Mouse (Mus musculus) T-helper 2 cell (primary cell): ENCODE measurements around the gene Tbccd1.

ENCODE experiments used
- in situ Hi-C: fragments of 300-600 bp; cut with MboI, MseI; formaldehyde crosslinking; loops from one replicate; pipeline ENCODE4 v1.15.1; 2025; ENCODE audit warnings: high pct_unique_total_duplicates

Tbccd1 gene

DNA sequence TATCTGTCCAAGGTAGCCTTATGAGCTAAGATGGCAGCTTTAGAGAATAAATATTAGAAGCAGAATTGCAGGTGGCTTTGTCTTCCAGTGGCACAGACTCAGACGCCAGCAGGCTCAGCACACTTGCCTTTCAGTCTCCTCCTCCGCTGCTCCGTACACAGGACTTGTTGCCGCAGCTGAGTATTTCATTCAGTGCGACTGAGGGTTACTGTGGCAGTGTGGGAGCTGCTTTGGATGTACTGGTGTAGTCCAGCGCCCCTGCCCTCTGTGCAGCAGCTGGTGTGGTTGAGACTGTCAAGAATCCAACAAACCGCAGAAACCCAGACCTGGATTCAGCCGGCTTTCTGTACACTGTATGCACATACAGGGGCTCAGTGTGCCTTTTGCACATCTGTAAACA, 14.9 kb upstream of the Tbccd1 start:
- in situ Hi-C loops: loop anchor here (25.0 kb wide), 1 partner anchor 440 kb away; no protein-coding TSS in a partner anchor

DNA sequence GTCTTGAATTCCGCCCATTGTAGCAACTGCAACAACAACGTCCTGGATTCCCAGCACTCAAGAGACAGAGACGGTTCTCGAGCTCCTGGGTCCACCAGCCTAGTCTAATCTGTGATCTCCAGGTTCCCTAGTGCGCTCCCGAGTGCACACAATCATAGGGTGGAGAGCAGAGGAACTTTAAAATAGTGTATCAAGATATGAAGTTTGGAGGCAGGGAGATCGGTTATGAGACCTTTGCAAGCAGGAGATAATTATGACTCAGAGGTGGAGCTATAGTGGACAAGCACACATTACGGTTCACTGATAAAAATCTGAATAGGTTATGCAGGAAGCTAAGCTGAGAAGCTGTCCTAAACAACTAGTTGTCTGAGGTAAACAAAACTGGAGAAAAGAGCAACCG, 696 bp downstream of the Tbccd1 start:
- in situ Hi-C loops: loop anchor here (25.0 kb wide), 1 partner anchor 456 kb away; no protein-coding TSS in a partner anchor

GRCm38 (mm10) chr16:22852709-22853108, 4.8 kb downstream of the Tbccd1 start:
- in situ Hi-C loops: loop anchor here (5.0 to 25.0 kb wide), 2 partner anchors 415 to 460 kb away; partner anchors contain the start of gene Etv5

- in situ Hi-C loops: no loop called here
Observed at GRCm38 (mm10) chr16:22848331-22848730, 9.1 kb downstream of the Tbccd1 start.

DNA sequence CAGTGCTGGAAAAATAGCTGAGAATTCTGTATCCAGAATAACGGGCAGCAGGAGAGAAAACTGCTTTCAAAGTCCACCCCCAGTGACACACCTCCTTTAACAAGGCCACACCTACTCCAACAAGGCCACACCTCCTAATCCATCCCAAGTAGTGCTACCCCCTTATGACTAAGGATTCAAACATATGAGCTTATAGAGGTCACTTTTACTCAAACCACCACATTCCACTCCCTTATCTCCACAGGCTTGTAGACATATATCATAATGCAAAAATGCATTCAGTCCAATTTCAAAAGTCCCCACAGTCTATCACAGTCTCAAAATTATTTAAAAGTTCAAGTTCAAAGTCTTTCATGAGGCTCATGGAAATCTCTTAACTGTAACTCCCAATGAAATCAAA, 9.8 kb downstream of the Tbccd1 start:
- in situ Hi-C loops: no loop called here

DNA sequence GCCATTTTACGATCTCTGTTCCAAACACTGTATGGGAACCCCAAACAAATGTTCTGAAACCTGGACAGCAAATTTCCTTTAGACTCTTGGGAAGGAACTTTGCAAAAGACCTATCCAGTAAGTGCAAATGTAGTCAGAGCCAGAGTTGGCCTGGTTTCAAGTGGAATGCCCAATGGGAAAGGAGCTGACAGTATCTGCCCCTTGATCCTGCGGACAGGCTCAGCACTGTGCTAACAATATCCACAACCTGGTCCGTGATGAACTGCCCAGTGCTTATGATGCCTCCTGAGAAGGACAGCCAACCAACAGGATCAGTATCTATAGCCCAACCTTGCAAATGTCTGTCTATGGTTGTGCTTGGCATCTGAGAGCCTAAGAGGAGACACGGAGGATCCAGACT, 12.0 kb downstream of the Tbccd1 start:
- in situ Hi-C loops: no loop called here

GRCm38 (mm10) chr16:22844834-22845233, 12.6 kb downstream of the Tbccd1 start:
- in situ Hi-C loops: no loop called here

- in situ Hi-C loops: no loop called here
Observed at GRCm38 (mm10) chr16:22844061-22844801, 13.2 kb downstream of the Tbccd1 start.

DNA sequence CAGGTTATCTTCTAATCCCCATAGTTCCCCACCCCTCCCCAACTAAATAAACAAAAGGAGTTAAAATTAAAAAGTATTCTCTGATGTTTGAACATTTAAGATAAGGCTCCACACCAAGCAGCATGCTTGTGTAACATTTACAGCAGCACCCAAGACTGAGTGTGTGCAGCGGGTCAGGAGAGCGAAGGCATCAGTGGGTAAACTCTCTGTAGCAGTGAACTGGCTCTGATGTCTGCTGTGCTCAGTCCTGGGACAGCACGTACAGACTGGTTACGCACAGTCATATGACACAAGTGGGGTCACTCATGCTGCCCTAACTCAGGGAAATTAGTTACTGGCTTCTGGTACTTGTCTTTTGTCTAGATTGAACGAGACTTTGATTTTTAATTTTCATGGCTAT, 14.6 kb downstream of the Tbccd1 start:
- in situ Hi-C loops: no loop called here

GRCm38 (mm10) chr16:22839146-22839857, 18.2 kb downstream of the Tbccd1 start:
- in situ Hi-C loops: no loop called here

- in situ Hi-C loops: no loop called here
Observed at GRCm38 (mm10) chr16:22832932-22833525, 24.4 kb downstream of the Tbccd1 start.

DNA sequence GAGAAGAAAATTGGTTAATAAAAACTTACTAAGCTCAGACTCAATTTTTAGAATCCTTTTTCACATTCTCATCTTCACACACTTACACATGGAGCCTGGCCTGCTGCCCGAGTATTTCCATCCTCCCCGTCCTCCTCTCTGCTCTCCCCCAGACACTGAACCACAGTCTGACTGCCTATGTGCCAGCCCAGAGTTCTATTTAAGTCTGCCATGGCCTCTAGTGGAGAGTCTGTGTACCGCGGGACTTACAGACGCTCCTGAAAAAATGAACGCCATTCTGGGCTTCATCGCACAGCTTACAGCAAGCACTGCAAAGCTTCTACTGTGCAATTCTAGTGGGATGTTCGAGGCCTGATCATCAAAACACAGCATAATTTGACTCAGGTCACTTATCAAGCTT, 36.7 kb downstream of the Tbccd1 start:
- in situ Hi-C loops: loop anchor here (25.0 kb wide), 2 partner anchors 433 to 508 kb away; no protein-coding TSS in a partner anchor

DNA sequence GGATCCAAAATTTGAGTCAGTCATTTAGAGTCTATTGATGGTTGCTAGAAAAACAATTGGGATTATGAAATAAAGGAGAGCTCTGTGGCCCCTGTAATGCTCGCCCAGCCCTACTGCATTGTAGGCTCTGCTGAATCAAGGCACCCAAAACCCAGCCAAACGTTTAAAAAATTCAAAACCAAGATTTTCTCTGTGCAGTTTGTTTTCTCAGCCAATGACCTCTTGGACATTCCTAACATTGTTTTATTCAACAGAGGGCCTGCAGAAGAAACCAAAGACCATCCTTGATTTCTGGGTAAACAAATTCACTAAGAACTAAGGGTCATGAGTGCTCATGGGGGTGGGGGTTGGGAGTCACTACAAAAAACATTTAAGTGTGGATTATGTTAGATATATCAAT, 46.0 kb downstream of the Tbccd1 start, which contains the start of gene Crygs:
Gene Crygs, minus strand, starts transcription at position 101 of the 400 bp plus-strand sequence.
- in situ Hi-C loops: loop anchor here (25.0 kb wide), 2 partner anchors 424 to 499 kb away; no protein-coding TSS in a partner anchor

- in situ Hi-C loops: loop anchor here (25.0 kb wide), 2 partner anchors 420 to 495 kb away; no protein-coding TSS in a partner anchor
Observed at GRCm38 (mm10) chr16:22807468-22808070, 49.9 kb downstream of the Tbccd1 start.

DNA sequence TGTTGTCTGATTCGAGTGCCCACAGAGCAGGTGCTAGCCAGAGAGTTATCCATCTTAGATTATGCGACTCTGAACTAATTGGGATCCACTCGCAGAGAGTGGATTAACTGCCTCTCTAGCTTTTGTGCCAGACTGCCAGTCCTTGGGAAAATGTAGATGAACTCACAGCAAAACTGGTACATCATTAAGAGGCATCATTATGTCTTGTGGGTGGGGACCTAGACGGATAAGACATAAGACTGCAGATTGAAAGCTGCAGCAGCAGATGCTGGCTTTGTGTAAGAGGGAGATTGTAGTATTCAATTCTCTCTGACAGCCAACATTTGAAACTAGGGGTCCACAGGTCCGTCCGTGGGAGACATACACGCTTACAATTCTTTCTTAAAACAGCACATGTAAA, 54.7 kb downstream of the Tbccd1 start:
- in situ Hi-C loops: loop anchor here (5.0 to 25.0 kb wide), 3 partner anchors 240 to 490 kb away; no protein-coding TSS in a partner anchor

- in situ Hi-C loops: loop anchor here (5.0 to 25.0 kb wide), 3 partner anchors 238 to 488 kb away; no protein-coding TSS in a partner anchor
Observed at GRCm38 (mm10) chr16:22800849-22801109, 56.7 kb downstream of the Tbccd1 start.

DNA sequence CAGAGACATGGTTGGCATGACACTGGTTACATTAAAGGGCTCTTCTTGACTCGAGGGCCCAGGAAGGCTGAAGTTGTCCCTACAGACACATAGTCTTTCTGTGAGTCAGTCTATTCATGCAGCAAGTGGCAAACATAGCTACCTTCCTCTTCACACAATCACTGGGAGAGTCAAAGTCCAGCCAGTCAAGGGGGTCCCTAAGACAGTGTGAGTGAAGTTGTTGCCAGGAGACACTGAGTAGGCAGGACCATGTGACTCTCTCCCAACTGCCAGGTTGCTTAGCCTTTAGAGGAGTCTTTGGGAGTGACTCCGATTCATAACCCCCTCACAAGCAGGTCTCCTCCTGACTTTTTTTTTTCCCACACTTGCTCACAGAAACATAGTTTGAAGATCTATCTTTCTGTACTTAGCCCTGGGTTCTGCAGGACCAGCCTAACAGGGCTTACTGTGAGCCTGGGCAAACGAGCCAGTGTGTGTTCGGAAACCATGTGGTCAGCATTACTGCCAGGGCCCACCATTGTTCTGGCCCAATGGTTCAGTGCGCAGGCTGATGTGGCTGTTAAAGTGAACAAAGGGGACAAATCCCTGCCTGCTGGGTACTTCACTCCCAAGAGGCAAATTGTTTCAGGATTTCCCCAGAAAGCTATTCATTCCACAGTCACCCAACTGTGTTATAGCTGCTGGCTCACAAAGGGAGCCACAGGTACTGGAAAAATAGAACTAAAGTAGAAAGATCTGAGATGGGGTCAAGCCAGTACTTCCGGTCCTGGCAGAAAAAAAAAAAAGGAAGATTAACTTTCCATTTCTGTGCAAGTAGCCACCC, 57.2 kb downstream of the Tbccd1 start:
- in situ Hi-C loops: loop anchor here (5.0 to 25.0 kb wide), 3 partner anchors 238 to 488 kb away; no protein-coding TSS in a partner anchor

DNA sequence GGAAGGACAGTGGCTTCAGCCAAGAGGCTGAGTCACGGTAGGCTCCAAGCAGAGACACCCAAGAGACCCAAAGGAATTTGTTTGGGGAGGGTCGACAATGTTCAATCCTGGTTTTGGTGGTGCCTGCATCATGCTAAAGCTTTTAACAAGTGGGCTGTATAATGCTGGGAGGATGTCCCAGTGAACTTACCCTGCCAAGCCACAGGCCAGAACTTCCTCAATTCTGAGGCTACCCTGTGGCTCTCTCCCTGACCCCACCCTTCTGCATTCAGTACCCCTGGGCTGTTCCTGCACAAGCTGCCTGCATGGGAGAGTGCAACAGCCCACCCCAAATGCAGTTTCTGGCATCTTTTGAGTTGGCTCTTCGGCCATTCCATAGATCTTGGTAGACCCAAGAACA, 58.9 kb downstream of the Tbccd1 start:
- in situ Hi-C loops: no loop called here

- in situ Hi-C loops: no loop called here
Observed at GRCm38 (mm10) chr16:22797521-22797920, 59.9 kb downstream of the Tbccd1 start.

DNA sequence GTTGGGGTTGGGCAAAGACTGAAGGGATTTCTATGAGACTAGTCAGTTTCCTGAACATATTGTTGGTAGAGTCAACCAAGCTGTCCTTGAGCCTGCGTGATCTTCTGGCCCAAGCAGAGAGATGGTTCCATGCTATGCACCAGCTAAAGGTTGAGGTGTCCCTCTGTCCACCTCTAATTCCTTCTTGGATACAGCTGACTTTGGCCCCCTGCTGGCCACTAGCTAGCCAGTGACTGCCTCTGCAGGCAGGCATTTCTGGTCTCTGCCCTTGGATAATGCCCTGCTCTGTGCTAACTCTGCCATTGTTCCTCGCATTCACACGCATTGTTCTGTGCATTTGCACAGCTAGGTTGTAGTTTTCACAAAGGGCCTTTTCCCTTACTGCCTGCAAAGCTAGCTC, 62.0 kb downstream of the Tbccd1 start:
- in situ Hi-C loops: no loop called here

- in situ Hi-C loops: no loop called here
Observed at GRCm38 (mm10) chr16:22791235-22791634, 66.2 kb downstream of the Tbccd1 start.
